Mouse (Mus musculus) C2C12 (cell line): ENCODE data around the gene Psmb1.

Source experiments
- CEBPB ChIP-seq: IDR thresholded peaks from one replicate; pipeline ENCODE4 v1.6.1; 2011; ENCODE audit warnings: low read depth, mild to moderate bottlenecking, control low read depth, moderate library complexity
- CTCF ChIP-seq: IDR thresholded peaks from one replicate; pipeline ENCODE4 v1.5.1; 2011; ENCODE audit not compliant: control insufficient read depth, insufficient read depth, insufficient read length
- MAX ChIP-seq: IDR thresholded peaks from one replicate; pipeline ENCODE4 v1.6.1; 2011; ENCODE audit warnings: mild to moderate bottlenecking, control low read depth
- MYOD1 ChIP-seq: IDR thresholded peaks from one replicate; pipeline ENCODE4 v1.6.1; 2011; ENCODE audit warnings: low read depth; ENCODE audit not compliant: control insufficient read depth, insufficient read length

- TF ChIP-seq CTCF (no peak), MAX (no peak), MYOD1 (no peak), CEBPB (no peak)
Measured at GRCm38 (mm10) chr17:15440463-15441121, 59.0 kb downstream of the Psmb1 start.
